Mouse (Mus musculus): Measurements from ENCODE around the gene Crb3.

DNA sequence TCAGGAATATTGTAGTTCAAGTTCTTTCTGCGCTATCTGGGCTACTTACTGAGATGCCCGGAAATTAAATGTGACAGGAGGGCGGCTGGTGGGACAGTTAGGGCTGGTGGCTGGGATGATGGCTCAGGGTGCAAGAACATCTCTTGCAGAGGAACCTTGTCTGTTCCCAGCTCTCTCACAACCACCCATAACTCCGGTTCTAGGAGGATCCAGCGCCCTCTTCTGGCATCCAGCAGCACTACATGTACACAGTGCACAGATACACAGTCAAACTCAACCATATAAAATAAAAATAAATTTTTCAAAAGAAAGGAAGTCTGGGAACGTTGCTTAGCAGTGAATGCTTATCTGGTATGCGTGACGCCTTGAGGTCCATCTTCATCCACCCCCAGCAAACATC, 19.9 kb upstream of the Crb3 start:
- no peak for TF ChIP-seq SRF (IDR thresholded peaks at IDR 0.05; ENCODE audit: control insufficient read depth, insufficient read length, low read depth)
- TF ChIP-seq POLR2A (IDR thresholded peaks at IDR 0.05; ENCODE audit: insufficient read length, low read depth) = no peak
- TF ChIP-seq TCF3 (IDR thresholded peaks at IDR 0.05; ENCODE audit: insufficient read length, low read depth) = no peak
- no peak for TF ChIP-seq TCF12 (IDR thresholded peaks at IDR 0.05; ENCODE audit: insufficient read depth, poor library complexity, severe bottlenecking)
- TF ChIP-seq CEBPB (IDR thresholded peaks at IDR 0.05; ENCODE audit: insufficient read depth, poor library complexity, severe bottlenecking) = no peak
- TF ChIP-seq USF1 (IDR thresholded peaks at IDR 0.05; ENCODE audit: low read depth) = no peak
- TF ChIP-seq POLR2AphosphoS2 (IDR thresholded peaks at IDR 0.05; ENCODE audit: insufficient read length, low read depth) = no peak
- TF ChIP-seq REST (IDR thresholded peaks at IDR 0.05; ENCODE audit: insufficient read depth, insufficient read length) = no peak
- TF ChIP-seq E2F4 (IDR thresholded peaks at IDR 0.05; ENCODE audit: insufficient read depth) = no peak
- no peak for TF ChIP-seq MYOD1 (IDR thresholded peaks at IDR 0.05; ENCODE audit: control insufficient read depth in 1 of 3, insufficient read length in 2 of 3, low read depth in 2 of 3)
- no peak for TF ChIP-seq MAX (IDR thresholded peaks at IDR 0.05; ENCODE audit: low read depth)

Data from myocyte (in vitro differentiated cells).